Mouse (Mus musculus) monocyte, adult 59 days (primary cell): ENCODE data around the gene Sec16a. TPM values are rescaled to one million over a fixed set of nuclear protein-coding genes. Genes with fewer than 3 reads are reported as not detected.

Source experiments
- total RNA-seq, 2 experiments: library from RNA; stranded (reverse); gene quantifications; one replicate each; pipeline ENCODE4 v1.2.4; 2023

Gene Sec16a
- 10 to 100 TPM; 61.9 to 62.1 TPM for total RNA-seq

GRCm38 (mm10) chr2:26444946-26445665 is at the start of gene Sec16a:
Sec16a (minus strand) TSS chr2:26445216.

GRCm38 (mm10) chr2:26408515-26409356 is 36.3 kb downstream of the Sec16a start, which contains the start of gene Inpp5e:
Inpp5e (minus strand) TSS chr2:26409203.

GRCm38 (mm10) chr2:26389154-26389690 is 55.8 kb downstream of the Sec16a start, which contains the start of the genes Entr1 and Pmpca:
Entr1 (minus strand) TSS chr2:26389316.
Pmpca (plus strand) TSS chr2:26389339.

GRCm38 (mm10) chr2:26380131-26380771 is 64.8 kb downstream of the Sec16a start, which contains the start of gene Snapc4:
Snapc4 (minus strand) TSS chr2:26380653.

GRCm38 (mm10) chr2:26360772-26361171 is 84.2 kb downstream of the Sec16a start, which contains the start of gene Card9:
Card9 (minus strand) TSS chr2:26360918.

Other genes with a start within 250 kb of the Sec16a start
- gene Lhx3, start 236.9 kb downstream of the Sec16a start, total RNA-seq: not detected
- gene Qsox2, start 207.7 kb downstream of the Sec16a start, total RNA-seq: 1 to 10 TPM; 6.0 to 6.1 TPM
- under 1 TPM in 1 of 2 experiments, not detected in 1; 0.06 TPM for gene Ccdc187, start 150.7 kb downstream of the Sec16a start, total RNA-seq
- gene Gpsm1, start 129.7 kb downstream of the Sec16a start, total RNA-seq: 10 to 100 TPM in 1 of 2 experiments, 1 to 10 TPM in 1; 7.6 to 12.1 TPM
- gene Dnlz, start 93.1 kb downstream of the Sec16a start, total RNA-seq: 1 to 10 TPM; 6.3 to 6.9 TPM
- 100 to 1,000 TPM; 185 to 190 TPM for gene Card9, start 84.3 kb downstream of the Sec16a start, total RNA-seq
- 10 to 100 TPM; 48.9 to 49.5 TPM for gene Snapc4, start 64.6 kb downstream of the Sec16a start, total RNA-seq
- 100 to 1,000 TPM; 105 to 117 TPM for gene Entr1, start 55.9 kb downstream of the Sec16a start, total RNA-seq
- 10 to 100 TPM; 53.7 to 56.5 TPM for gene Pmpca, start 55.9 kb downstream of the Sec16a start, total RNA-seq
- gene Inpp5e, start 36.0 kb downstream of the Sec16a start, total RNA-seq: 10 to 100 TPM; 18.8 to 23.6 TPM
- 10 to 100 TPM; 67.7 to 72.1 TPM for gene Notch1, start 71.4 kb upstream of the Sec16a start, total RNA-seq
- not detected for gene Egfl7, start 134.8 kb upstream of the Sec16a start, total RNA-seq
- gene Gm20532, start 141.4 kb upstream of the Sec16a start, total RNA-seq: not detected
- gene Agpat2, start 159.2 kb upstream of the Sec16a start, total RNA-seq: 10 to 100 TPM; 26.4 to 31.7 TPM
- gene Fam69b, start 183.2 kb upstream of the Sec16a start, total RNA-seq: not detected
- gene Lcn4, start 226.1 kb upstream of the Sec16a start, total RNA-seq: not detected